Mouse (Mus musculus) bone marrow, adult 2 months (tissue): Measurements from ENCODE around the gene Dennd2a.

Experiments
- CTCF ChIP-seq: fragments of 200-500 bp; IDR thresholded peaks from 2 replicates; pipeline ENCODE4 v1.5.1; 2011; ENCODE audit warnings: low read length, control low read depth; ENCODE audit not compliant: control insufficient read depth, insufficient read depth
- POLR2A ChIP-seq: fragments of 200-500 bp; IDR thresholded peaks from 2 replicates; pipeline ENCODE4 v1.6.1; 2011; ENCODE audit warnings: low read depth, mild to moderate bottlenecking, control low read depth, low read length, borderline replicate concordance; ENCODE audit not compliant: control insufficient read depth

DNA sequence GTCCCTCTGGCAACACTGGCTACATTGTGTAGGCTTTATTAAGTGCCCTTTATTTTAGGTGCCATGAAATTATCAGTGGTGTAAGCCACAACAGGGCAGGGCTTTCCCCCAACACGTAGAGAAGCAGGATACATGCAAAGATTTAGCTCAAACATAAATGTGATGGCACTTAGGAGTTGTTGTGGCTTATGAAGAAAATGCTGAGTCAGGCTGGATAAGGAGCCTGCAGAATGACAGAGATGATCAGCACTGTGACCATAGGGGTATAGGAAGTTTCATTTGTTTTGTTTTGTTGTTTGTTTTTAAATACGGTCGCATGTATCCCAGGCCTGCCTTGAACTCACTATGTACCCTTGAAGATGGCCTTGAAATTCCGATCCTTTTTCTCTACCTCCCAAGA lies 65.5 kb downstream of the Dennd2a start:
- TF ChIP-seq CTCF (no peak), POLR2A (no peak)
